Mouse (Mus musculus) kidney, adult 8-10 months (tissue): ENCODE measurements around the gene Mrps34.

Experiments
- DNase-seq, 2 experiments: peaks; one replicate each; pipeline ENCODE4 v3.0.0; 2022

Gene Mrps34

DNA sequence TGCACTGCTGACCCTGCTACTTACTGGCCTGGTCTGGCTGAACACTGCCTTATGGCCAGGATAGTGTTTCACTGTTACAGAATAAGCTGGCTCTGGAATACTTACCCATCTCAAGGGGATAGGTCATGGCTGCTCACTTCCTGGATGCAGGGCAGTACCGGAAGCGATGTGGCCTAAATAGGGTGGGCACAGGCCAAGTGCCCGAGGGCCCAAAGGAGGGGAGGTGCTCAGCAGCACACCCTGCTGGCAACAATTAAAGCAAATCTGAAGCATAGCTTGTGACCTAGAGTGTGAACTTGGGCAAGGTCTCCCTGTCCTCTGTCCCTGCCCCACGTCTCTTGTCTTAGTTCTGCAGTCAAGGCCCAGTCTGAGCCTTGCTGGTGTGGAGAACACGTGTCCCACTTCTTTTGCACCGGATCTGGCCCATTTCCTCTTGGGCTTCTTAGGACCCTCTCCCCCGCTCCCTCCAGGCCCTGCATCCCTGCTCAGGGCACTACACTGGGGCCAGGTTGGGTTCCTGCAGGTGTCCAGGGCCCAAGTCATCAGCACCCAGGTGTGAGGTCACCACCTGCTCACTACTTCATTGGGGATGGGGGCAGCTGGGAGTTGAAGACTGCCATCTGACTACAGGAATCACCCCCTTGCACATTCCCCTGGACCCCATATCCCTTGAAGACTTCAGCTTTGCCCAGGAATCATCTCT lies 13.0 kb upstream of the Mrps34 start:
- DNase-seq = peak in 1 of 2 experiments; percentile 64

DNA sequence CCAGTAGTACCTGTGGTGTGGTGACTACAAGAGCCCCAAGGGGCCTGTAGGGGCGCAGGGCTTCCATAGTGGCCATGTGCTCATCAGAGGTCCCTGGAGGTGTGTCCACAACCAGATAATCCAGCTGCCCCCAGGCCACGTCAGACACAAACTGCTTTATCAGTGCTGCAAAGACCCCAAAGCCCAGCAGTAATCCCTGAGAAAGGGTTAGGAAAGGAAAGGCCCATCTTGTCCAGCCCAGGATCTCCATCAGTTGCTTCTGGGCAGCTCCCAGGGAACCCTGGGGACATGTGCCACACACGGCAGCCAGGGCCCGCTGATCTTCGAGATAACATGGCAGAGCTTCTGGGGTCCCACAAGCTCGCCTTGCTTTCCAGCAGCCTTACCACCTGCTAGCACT lies 10.5 kb upstream of the Mrps34 start:
- DNase-seq = no peak

DNA sequence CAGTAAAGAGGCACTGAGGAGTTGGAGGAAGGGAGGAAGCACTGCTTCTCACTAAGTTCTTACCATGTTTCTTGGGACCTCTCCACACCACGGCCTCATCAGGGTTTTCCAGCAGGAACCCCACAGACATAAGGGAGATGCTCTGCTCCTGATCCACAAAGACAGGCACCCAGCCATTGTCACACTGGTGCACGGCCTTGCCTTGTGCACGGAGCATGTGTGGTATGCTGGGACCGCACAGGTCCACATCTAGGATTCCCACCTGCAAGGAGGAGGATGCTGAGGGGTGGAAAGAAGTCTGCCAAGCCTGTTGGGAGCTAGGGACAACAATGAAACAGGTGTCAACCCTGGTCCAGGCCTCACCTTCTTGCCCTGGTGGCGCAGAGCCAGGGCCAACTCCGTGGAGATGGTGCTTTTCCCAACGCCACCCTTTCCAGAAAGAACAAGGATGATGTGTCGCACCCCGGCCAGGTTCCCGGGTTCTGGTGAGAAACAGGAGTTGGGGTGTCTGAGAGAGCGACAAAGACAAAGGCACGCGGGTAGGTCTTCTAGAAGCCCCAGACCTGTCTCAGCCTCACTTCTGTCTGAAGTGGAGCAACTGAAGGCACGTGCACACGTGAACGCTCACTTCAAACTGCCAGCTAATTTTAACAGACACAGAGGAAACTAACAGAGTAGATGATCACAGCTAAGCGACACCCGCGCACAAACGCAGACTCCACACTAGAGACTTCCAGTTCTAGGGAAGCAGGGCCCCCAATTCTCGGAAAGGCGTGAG lies 9.4 kb upstream of the Mrps34 start:
- no peak for DNase-seq

DNA sequence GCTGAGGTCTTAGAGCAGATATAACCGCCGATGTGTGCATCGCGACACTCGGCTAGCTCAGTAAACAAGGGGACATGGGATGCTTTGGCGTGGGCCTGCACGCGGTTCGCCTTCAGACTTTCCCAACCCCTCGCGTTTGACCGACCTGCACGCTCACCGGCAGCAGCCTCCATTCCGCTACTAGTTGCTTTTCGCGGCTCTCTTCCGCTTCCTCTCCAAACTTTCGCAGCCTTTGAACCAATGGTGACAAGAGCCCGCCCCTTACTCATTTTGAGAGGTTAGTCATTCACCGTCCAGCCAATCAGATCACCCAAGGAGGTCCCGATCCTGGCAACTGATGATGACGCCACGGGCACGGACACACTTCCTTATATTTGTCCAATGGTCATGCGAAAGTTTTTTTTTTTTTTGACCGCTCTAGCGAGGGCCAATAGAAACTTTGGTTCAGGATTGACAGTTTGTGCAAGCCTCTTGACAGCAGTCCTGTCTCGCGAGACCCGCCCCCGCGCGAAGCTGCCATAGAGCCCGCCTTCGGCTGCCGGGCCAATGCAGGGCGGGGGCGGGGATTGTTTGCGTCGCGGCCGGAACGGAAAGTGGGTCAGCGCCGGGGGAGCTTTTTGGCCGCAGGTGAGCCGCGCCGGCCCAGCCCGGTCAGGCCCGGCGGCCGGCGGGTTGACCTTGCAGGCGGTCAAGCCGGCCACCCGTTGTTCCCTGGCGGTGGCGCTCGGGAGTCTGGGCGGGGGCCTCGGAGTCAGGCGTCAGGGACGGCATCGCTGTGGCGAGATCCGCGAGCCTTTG lies 8.6 kb upstream of the Mrps34 start, which contains the start of the genes Nubp2 and Spsb3:
TSS of gene Nubp2 (minus strand) at position 216 of the 798 bp plus-strand sequence.
TSS of gene Spsb3 (plus strand) at position 510 of the 798 bp plus-strand sequence.
- peak; percentile 99 for DNase-seq

DNA sequence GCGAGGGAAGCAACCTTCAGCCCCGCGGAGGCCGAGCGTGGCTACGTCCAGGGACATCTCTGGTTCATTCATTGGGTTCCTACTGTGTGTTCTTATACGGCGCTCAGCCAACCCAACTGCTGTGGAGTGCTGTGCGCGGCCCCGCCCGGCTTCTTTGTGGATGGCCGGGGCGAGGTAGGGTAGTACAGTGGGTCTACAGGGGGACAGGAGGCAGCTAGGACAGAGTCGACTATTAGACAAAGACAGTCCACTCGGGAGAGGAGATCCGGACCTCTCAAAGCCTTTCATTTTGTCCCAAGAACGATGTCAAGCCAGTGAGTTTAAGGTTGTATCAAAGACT lies 8.0 kb upstream of the Mrps34 start:
- DNase-seq = no peak

DNA sequence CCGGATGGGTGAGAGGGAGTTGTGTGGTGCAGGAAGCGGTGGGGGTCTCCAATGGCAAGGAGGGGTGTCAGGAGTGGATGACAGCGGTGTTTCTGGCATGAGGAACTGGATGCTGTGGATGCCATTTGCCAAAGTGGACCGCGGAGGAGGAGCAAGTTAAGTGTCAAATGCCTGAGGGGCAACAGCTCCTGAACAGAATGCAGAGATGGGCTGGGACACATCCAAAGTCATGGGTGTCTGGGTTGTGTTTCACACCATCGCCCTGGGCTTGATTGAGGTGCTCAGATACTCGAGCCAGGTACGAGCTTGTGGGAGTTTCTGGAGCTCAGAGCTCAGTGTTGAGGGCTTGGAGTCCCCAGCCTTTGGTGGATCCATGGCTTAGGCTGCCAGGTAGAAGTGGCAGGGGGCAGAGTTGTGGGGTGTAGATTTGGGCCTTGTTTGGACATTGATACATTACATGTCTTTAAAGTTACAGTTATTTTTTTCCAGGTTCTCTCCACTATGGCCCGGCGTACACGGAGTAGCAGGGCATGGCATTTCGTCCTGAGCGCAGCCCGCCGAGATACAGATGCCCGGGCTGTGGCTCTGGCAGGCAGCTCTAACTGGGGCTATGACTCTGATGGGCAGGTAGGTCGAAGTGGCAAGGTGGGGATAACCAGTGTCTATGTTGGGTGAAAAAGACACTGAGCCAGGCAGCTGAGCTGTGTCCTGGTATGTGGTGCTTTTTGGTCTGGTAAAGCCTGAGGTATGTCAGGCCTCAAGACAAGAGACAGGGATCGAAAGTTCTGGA lies 7.4 kb upstream of the Mrps34 start:
- DNase-seq = no peak

DNA sequence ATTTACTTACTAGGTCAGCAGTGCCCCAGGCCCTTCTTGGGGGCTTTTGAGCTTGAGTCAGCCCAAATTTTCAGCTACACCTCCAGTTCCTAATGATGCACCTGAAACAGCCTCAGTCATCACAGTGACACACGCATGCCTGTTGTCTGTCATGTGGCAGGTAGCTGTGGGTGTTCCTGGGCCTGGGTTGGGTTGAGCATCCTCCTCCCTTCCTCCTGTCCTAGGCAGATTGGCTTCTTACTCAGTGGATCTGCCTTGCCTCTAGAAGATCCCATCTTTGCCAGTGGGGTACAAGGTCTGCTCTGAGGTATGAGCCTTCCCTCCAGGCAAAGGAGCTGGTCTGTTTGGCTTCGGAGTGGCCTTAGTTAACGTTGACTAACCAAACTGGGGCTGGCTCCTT lies 6.1 kb upstream of the Mrps34 start:
- DNase-seq = no peak

DNA sequence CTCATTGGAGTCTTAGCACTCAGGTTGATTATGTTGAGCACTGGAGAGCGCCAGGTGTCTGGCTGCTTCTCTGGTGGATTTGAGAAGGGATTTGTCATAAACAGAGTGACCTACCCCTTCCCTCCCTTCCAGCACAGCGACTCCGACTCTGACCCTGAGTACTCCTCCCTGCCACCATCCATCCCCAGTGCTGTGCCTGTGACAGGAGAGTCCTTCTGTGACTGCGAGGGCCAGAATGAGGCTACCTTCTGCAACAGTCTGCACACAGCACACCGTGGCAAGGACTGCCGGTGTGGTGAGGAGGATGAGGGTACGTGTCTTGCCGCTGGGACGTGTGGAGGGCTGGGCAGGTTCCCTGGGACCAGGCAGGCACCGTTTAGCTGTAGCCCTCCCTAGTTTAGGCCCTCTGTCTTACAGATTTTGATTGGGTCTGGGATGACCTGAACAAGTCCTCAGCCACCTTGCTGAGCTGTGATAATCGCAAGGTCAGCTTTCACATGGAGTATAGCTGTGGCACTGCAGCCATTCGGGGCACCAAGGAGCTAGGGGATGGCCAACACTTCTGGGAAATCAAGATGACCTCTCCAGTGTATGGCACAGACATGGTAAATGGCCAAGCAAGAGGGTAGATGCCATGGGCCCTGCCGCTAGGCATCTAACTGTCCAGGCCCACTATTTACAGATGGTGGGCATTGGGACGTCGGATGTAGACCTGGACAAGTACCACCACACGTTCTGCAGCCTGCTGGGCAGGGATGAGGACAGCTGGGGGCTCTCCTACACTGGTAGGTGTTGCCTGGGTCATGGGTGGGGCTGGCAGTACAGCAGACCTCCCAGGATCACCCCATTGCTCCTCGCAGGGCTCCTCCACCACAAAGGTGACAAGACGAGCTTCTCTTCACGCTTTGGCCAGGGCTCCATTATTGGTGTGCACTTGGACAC lies 4.5 kb upstream of the Mrps34 start:
- no peak for DNase-seq

DNA sequence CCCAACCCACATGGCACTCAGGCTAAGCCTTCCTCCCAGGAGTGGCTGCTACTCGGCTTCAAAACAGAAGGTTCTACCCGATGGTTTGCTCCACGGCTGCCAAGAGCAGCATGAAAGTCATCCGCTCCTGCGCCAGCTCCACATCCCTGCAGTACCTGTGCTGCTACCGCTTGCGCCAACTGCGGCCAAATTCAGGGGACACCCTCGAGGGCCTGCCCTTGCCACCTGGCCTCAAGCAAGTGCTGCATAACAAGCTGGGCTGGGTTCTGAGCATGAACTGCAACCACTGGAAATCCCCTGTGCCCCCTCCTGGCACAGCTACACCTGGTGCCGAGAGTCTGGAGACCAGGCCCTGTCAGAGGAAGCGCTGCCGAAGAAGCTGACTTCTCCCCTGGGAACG lies 3.6 kb upstream of the Mrps34 start:
- no peak for DNase-seq

DNA sequence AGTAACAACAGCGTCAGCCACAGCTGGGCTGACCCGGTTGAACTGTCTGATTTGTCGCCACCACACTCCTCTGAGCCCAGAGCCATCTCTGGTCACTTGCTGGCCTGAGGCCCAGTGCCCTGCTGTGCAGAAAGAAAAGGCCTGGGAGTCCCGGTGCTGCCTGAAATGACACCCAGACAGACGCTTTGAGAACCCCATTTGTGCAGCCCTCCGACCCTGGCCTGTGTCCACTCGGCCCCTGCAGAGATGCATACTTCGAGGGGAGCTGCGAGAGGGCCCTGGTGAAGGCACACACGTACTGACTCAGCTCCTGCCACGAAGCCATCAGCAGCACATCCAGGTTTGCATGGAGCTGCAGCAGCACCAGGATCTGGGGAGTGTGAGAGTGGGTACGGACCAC lies 2.1 kb upstream of the Mrps34 start:
- DNase-seq = no peak

DNA sequence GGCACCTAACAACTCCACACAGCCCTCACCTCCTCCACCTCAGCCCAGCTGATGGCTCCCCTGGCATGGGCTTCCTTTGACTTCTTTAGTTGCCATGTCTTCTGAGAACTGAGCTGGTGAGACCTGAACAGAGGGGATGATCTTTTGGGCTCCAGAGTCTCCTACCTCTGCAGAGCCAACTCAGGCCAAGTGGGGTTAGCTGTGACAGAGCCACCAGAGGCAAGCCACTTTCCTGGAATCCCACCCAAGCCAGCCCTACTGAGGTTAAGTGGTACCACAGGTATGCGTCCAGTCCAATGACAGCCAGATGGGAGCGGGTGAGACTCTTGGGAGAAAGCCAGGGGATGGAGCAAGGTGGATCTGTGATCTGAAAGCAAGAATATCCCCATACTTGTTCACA lies 1.6 kb upstream of the Mrps34 start:
- no peak for DNase-seq

DNA sequence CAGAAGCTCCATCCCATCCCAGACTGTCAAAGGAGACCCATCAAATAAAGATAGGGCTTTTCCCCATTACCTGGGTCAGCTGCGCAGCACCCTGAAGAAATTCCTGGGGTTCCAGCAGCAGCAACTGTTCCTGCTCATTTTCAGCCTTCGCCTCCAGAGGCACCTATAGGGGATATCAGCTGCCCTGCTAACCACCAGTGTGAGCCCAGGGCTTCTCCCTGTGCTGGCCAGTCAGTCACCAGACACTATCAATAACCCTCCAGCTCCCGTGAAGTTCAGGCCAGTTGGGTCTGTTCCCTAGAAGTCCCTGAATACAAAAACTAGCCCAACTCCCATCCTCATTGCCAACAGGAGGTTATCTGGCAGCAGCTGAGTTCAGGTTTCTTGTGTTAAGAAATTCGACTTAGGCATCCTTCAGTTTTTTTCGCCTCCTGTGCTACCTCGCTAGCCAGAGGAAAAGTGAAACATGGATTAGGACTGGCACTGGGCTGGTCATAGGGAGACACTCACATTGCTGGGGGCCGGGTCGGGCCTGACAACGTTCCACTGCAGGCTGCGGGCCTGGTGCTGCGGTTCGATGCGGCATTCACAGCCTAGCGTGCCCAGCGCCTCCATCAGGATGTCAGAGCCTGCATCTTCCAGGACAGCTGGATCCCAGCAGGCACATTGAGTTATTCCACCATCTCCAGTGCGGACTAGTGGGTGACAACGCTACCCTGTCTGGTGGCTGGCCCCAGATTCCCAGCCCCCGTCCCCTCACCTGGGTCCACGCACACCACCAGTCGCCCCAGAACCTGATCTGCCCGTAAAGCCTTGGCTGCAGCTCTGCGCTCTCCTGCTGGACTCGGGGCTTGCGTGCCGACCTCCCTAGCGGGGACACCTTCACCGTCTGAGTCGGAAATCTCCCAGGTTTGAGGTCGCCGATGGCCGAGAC lies 588 bp upstream of the Mrps34 start:
- DNase-seq = no peak

DNA sequence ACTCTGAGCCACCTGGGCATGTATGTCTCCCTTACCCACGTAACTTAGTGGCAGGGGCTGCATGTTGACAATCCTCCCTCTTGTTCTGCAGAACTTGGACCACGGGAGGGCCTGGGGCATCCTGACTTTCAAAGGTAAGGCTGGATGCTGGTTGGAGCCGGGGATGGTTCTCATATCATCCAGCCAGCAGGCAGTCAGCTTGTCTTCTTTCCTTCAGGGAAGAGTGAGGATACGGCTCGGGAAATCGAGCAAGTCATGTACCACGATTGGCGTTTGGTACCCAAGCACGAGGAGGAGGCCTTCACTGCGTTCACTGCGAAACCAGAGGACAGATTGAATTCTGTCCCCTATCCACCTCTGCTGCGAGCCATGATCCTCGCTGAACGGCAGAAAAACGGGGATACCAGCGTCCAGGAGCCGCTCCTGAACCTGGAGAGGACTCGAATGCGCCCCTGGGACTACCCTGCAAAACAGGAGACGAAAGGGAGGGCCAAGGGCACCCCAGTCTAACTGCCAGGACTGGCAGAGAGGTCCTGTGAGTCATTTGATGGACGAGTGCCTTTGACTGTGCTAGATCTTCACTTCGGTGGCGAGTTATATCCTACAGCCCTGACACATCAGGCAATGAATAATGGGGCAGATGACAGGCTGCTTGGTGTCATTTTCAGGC lies 790 bp downstream of the Mrps34 start:
- DNase-seq = no peak

DNA sequence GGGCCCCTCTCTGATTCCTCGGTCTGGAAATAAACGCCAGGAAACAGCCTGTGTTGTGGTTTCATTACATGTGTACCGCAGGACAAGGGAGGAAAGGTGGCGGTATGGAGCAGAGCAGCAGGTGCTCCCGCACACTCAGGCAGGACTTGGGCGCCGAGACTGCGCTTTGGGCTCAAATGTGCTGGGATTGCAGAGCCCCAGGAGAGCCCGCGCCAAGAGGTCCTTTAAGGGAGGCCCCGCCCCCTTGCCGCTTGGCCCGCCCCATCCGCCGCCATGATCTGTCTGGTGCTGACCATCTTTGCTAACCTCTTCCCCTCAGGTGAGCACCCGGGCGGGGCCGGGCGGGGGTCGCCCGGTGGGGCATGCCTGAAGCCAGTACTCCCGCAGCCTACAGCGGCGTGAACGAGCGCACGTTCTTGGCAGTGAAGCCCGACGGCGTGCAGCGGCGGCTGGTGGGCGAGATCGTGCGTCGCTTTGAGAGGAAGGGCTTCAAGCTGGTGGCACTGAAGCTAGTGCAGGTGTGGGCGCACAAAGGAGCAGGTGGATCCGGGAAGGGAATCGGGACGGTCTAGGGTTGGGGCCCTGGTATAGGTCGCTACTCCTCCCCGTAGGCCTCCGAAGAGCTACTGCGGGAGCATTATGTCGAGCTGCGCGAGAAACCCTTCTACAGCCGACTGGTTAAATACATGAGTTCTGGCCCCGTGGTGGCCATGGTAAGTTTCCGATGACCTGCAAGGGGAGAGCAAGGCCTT lies 1.5 kb downstream of the Mrps34 start, which contains the start of gene Nme3:
TSS of gene Nme3 (plus strand) at position 260 of the 752 bp plus-strand sequence.
- peak; percentile 74 to 84 for DNase-seq

DNA sequence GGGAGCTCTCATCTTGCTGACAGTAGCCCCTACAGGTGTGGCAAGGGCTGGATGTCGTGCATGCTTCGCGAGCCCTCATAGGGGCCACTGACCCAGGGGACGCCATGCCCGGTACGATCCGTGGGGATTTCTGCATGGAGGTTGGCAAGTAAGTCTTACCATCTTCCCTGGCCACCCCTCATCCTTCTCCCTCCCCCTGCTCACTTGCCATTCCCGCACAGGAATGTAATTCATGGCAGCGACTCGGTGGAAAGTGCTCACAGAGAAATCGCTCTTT lies 2.0 kb downstream of the Mrps34 start:
- no peak for DNase-seq

DNA sequence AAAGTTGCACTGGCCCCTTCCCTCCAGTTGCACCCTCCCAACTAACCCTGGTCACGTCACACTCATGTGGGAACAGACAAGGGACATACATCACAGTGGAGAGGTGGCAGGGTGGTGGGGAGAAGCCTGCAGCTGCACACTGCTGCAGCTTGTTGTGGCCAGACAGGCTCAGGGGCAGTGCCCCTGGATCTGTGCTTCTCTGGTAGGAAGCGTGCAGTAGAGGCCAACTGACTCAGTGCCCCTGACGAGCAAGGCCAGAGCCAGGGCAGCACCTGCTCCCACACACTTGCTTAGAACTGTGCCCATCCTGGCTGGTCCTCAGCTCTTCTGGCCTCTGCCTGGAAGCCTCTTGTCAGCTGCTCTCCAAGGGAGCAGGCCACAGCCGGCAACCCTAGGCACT lies 2.7 kb downstream of the Mrps34 start:
- DNase-seq = peak in 1 of 2 experiments; percentile 8

DNA sequence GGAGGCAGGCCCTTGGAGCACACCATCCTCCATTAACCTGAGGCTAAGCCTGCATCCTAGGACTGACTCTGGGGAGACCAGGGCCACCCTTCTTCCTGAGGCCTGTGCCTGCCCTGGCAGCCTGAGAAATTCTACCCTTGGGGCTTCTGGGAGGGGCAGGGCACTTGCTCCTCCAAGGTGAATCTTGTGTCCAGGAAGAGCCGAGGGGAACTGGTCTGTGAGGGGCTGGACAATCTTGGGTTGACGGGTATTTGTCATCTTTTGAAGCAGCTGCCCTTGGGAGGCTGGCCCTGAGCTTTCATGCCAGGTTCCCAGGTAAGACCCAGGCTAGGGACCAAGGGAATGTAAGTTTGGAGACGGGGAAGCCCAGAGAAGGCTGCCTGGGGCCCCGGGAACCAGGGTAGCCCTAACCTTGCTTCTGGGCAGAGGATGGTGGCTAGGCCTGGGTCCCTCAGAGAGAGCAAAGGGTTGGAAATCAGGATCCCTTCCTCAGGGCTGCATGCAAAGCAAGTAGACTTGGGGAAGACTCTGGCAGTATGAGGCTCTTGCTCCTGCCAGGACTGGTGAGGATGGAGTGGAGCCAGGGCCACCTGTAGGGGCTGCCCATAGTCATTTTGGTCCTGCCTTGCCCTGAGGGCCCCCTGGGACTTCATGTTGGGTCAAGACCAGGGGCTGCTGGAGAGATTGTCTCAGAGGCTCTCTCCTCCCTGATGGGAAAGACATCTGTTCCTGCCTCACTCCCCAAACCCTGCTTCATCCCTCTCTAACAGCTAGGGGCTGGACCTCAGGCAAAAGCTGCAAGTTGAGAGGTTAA lies 3.3 kb downstream of the Mrps34 start:
- DNase-seq = peak in 1 of 2 experiments; percentile 4

DNA sequence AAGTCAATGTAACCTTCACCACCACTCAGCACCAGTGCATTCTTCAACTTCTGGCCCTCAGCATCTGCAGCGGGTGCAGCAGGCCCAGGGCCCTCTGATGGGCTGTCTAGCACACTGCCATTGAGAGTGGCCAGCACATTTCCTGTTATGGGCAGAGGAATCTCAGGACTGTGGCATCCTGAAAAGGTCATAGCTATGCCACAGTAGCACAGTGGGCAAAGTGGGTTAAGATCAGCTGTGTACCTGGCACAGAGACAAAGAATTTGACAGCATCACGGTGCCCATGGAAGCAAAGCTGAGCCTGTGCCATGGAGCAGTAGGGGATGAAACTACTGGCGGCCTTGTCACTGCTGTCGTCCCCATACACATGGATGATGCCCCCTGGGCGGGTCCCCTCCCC lies 4.2 kb downstream of the Mrps34 start:
- DNase-seq = peak in 1 of 2 experiments; percentile 9
